27 mouse cellular contexts compared by ENCODE assay signal in the genomic region with DNA sequence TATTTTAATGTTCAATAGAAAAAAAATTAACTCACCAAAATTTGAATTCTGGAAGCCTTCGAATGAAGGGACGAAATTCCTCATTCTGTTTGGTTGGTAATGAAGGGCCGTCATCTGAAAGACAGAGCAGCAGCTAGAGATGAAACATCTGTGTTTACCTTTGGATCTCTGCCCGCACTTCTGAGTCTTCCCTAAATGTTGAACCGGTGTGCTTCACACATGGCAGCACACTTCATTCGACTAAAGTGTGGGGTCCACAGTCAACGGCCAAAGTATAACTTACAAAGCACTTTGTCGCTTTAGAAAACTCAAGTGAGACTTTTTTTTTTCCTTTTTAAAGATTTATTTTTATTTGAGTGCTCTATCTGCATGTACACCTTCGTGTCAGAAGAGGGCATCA. TPM values are rescaled to one million over a fixed set of nuclear protein-coding genes. Genes with fewer than 3 reads are reported as not detected.
"Had no signal": no experiment of that assay in that cellular context is flagged by ENCODE, and none has a peak within 500 bp of the region (broad histone marks: within the 10 kb centered on the region; RNA-seq: fewer than 3 reads in every experiment).

No protein-coding gene starts in this region.

- H3K9ac ChIP-seq: heart, embryonic 12.5 days; hindbrain, embryonic 12.5 days; hindbrain, embryonic 14.5 days; intestine, embryonic 15.5 days; limb, embryonic 12.5 days; liver, embryonic 13.5 days; liver, embryonic 15.5 days had no signal

- H3K4me2 ChIP-seq: heart, embryonic 12.5 days; hindbrain, embryonic 12.5 days; hindbrain, embryonic 14.5 days; intestine, embryonic 15.5 days; limb, embryonic 12.5 days; liver, embryonic 11.5 days; liver, embryonic 13.5 days; liver, embryonic 15.5 days had no signal

- H3K27me3 ChIP-seq: heart, embryonic 12.5 days; hindbrain, embryonic 12.5 days; intestine, embryonic 15.5 days; limb, embryonic 12.5 days; liver, embryonic 13.5 days; liver, embryonic 15.5 days had no signal

- ATAC-seq: forebrain, embryonic 16.5 days; hindbrain, embryonic 16.5 days; inflammation-experienced regulatory T-cells, adult 6 months; intestine, embryonic 15.5 days; intestine, postnatal 0 days had no signal

- H3K4me3 ChIP-seq: gastrocnemius, adult 2 months; heart, embryonic 10.5 days; heart, embryonic 12.5 days; hindbrain, embryonic 10.5 days; hindbrain, embryonic 12.5 days; intestine, embryonic 15.5 days; left cerebral cortex, adult 2 months; limb, embryonic 10.5 days; limb, embryonic 12.5 days; liver, embryonic 13.5 days; liver, embryonic 15.5 days had no signal

- DNase-seq: gastrocnemius, adult 2 months; gastrocnemius, postnatal 10 days; gastrocnemius, postnatal 25 days; heart, adult 18-20 months; heart, postnatal 10 days; heart, postnatal 4 days; kidney, adult 8-10 months; kidney, postnatal 4 days; layer of hippocampus, adult 9-11 months; liver; liver, embryonic 13.5 days had no signal

- H3K4me1 ChIP-seq: heart, embryonic 10.5 days; heart, embryonic 12.5 days; hindbrain, embryonic 10.5 days; hindbrain, embryonic 12.5 days; intestine, embryonic 15.5 days; limb, embryonic 10.5 days; limb, embryonic 12.5 days had no signal

- H3K27ac ChIP-seq: gastrocnemius, adult 2 months; heart, embryonic 10.5 days; hindbrain, embryonic 10.5 days; hindbrain, embryonic 12.5 days; hindbrain, embryonic 14.5 days; intestine, embryonic 15.5 days; kidney, postnatal 0 days; left cerebral cortex, adult 2 months; limb, embryonic 10.5 days; limb, embryonic 12.5 days; liver, embryonic 13.5 days had no signal

- H3K9me3 ChIP-seq: heart, embryonic 10.5 days; heart, embryonic 12.5 days; hindbrain, embryonic 10.5 days; hindbrain, embryonic 12.5 days; intestine, embryonic 15.5 days; limb, embryonic 10.5 days; limb, embryonic 12.5 days; liver, embryonic 13.5 days; liver, embryonic 15.5 days had no signal

RNA-seq across cellular contexts. Expression of a gene that starts 20.1 kb away (rescaled TPM):
- total RNA-seq: heart, postnatal 10 days; heart, postnatal 4 days had no signal
- polyA plus RNA-seq: inflammation-experienced regulatory T-cells, adult 6 months; liver, embryonic 15.5 days had no signal
